Mouse (Mus musculus) kidney, adult 2 months (tissue): Measurements from ENCODE around the gene Pim1. TPM values are rescaled to one million over a fixed set of nuclear protein-coding genes. Genes with fewer than 3 reads are reported as not detected.
"Not testable (repeated sequence)": the region's sequence is repeated elsewhere in the genome, so short reads cannot be mapped to it uniquely, and the experiment has no call there.

Experiments
- DNase-seq: peaks from one replicate; pipeline ENCODE4 v3.0.0; 2021
- H3K27ac ChIP-seq: fragments of 200-500 bp; 2 replicates; pipeline ENCODE4 v1.5.1; 2012; ENCODE audit warnings: low read depth, low read length, control low read depth, inconsistent platforms; ENCODE audit not compliant: insufficient read depth
- H3K27me3 ChIP-seq: fragments of 200-500 bp; replicated peaks from 2 replicates; pipeline ENCODE4 v1.6.1; 2012; ENCODE audit warnings: mild to moderate bottlenecking, moderate library complexity, low read length, inconsistent platforms; ENCODE audit not compliant: control insufficient read depth, insufficient read depth
- H3K36me3 ChIP-seq: fragments of 200-500 bp; 2 replicates; pipeline ENCODE4 v1.6.1; 2012; ENCODE audit warnings: mild to moderate bottlenecking, moderate library complexity, low read length, inconsistent platforms; ENCODE audit not compliant: control insufficient read depth, insufficient read depth
- H3K4me1 ChIP-seq: fragments of 200-500 bp; 2 replicates; pipeline ENCODE4 v1.6.1; 2011; ENCODE audit warnings: low read length; ENCODE audit not compliant: control insufficient read depth, insufficient read depth
- H3K4me3 ChIP-seq: fragments of 200-500 bp; 2 replicates; pipeline ENCODE4 v1.5.1; 2011; ENCODE audit warnings: mild to moderate bottlenecking, low read depth, low read length, control low read depth; ENCODE audit not compliant: insufficient read depth
- CTCF ChIP-seq: fragments of 200-500 bp; conservative IDR thresholded peaks from 2 replicates; pipeline ENCODE4 v1.5.1; 2011; ENCODE audit warnings: low read depth, mild to moderate bottlenecking, control low read depth, low read length, moderate library complexity, mixed read lengths; ENCODE audit not compliant: insufficient read depth, insufficient read length
- POLR2A ChIP-seq: fragments of 200-500 bp; IDR thresholded peaks from one replicate; pipeline ENCODE4 v1.6.1; 2011; ENCODE audit warnings: low read depth, low read length, control low read depth
- WGBS: fragments of 180-500 bp; shearing (Covaris S2); methylation state at CpG from one replicate; pipeline ENCODE4 v1.1.7; 2018; 5-methylcytosine and 5-hydroxymethylcytosine counted together
- polyA plus RNA-seq: library from polyadenylated mRNA; depleted of rRNA; stranded (reverse); fragments of >200 nt; gene quantifications from 2 replicates; pipeline ENCODE4 v1.2.3, GENCODE M21; 2012

Gene Pim1
- polyA plus RNA-seq, 1 experiment = 18.8 TPM

GRCm38 (mm10) chr17:29494062-29494731 is 3.6 kb downstream of the Pim1 start:
- 67% methylated on average over 10 of the region's 10 CpGs for WGBS
- Histone ChIP-seq H3K36me3 (no peaks in the 10 kb centered on the region; the same call in none of the 2 replicates), H3K27ac (no peak overlapping the region), H3K4me1 (peaks cover 5% of the 10 kb centered on the region; the same call in 1 of the 2 replicates), H3K4me3 (no peak overlapping the region), H3K27me3 (no peaks in the 10 kb centered on the region)
- no peak for DNase-seq
- TF ChIP-seq POLR2A = no peak
- TF ChIP-seq CTCF = no peak

GRCm38 (mm10) chr17:29494732-29495076 is 4.2 kb downstream of the Pim1 start:
- no peak overlapping the region for H3K4me3 ChIP-seq
- no peaks in the 10 kb centered on the region; the same call in none of the 2 replicates for H3K36me3 ChIP-seq
- H3K27me3 ChIP-seq = no peaks in the 10 kb centered on the region
- no peak overlapping the region for H3K27ac ChIP-seq
- WGBS = 71% methylated on average over 7 of the region's 8 CpGs
- no peak for TF ChIP-seq CTCF
- no peak for TF ChIP-seq POLR2A
- H3K4me1 ChIP-seq = peaks cover 5% of the 10 kb centered on the region; the same call in 1 of the 2 replicates
- no peak for DNase-seq

- TF ChIP-seq POLR2A = no peak
- no peak for TF ChIP-seq CTCF
- DNase-seq = no peak
- no peak overlapping the region for H3K27ac ChIP-seq
- H3K4me3 ChIP-seq = no peak overlapping the region
- WGBS = 85% methylated on average over 6 of the region's 6 CpGs
- peaks cover 5% of the 10 kb centered on the region; the same call in 1 of the 2 replicates for H3K4me1 ChIP-seq
- H3K27me3 ChIP-seq = no peaks in the 10 kb centered on the region
- no peaks in the 10 kb centered on the region; the same call in none of the 2 replicates for H3K36me3 ChIP-seq
Measured at GRCm38 (mm10) chr17:29496211-29497070, 5.9 kb downstream of the Pim1 start.

- Histone ChIP-seq H3K27me3 (no peaks in the 10 kb centered on the region), H3K36me3 (no peaks in the 10 kb centered on the region; the same call in none of the 2 replicates), H3K27ac (no peak overlapping the region), H3K4me3 (no peak overlapping the region), H3K4me1 (peaks cover 5% of the 10 kb centered on the region; the same call in 1 of the 2 replicates)
- TF ChIP-seq CTCF (no peak), POLR2A (no peak)
- no peak for DNase-seq
- WGBS = 92% methylated on average over 3 of the region's 3 CpGs
Measured at GRCm38 (mm10) chr17:29497071-29497354, 6.5 kb downstream of the Pim1 start.

- H3K27me3 ChIP-seq, H3K27ac ChIP-seq, H3K4me3 ChIP-seq, H3K36me3 ChIP-seq, H3K4me1 ChIP-seq, DNase-seq: not testable (repeated sequence)
- 79% methylated on average over 1 of the region's 1 CpGs for WGBS
Measured at GRCm38 (mm10) chr17:29497481-29497880, 6.9 kb downstream of the Pim1 start.

GRCm38 (mm10) chr17:29498028-29498427 is 7.5 kb downstream of the Pim1 start:
- 52% methylated on average over 4 of the region's 4 CpGs for WGBS

GRCm38 (mm10) chr17:29498952-29499351 is 8.4 kb downstream of the Pim1 start:
- H3K36me3 ChIP-seq, DNase-seq, H3K4me1 ChIP-seq, H3K27ac ChIP-seq, H3K27me3 ChIP-seq, H3K4me3 ChIP-seq: not testable (repeated sequence)
- 96% methylated on average over 2 of the region's 2 CpGs for WGBS

More at GRCm38 (mm10) chr17:29498028-29498427, 7.5 kb downstream of the Pim1 start:
- H3K27me3 ChIP-seq = no peaks in the 10 kb centered on the region
- DNase-seq = peak; percentile 29
- peaks cover 3% of the 10 kb centered on the region; the same call in 1 of the 2 replicates for H3K4me1 ChIP-seq
- no peak overlapping the region for H3K4me3 ChIP-seq
- TF ChIP-seq POLR2A (no peak), CTCF (no peak)
- no peaks in the 10 kb centered on the region; the same call in none of the 2 replicates for H3K36me3 ChIP-seq
- H3K27ac ChIP-seq = no peak overlapping the region
